ENCODE assay signal across 10 mouse cellular contexts in the genomic region with DNA sequence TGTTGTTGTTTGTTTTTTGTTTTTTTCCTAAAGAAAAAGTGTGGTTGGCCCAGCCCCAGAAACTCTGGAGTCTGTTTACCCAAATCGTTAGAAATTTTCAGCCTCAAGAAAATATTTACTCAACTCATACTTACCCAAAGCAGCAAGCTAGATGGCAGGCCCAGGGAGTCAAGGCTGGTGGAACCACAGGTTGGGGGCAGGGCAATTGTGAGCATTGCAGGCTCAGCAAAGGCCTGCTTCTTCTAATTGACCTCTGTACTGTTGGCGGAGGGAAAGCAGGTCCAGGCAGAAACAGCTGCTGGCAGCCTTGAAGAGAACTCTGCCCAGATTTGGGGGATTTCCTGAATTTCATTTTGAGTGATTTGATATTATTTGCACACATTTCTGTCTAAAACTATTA.
DNase-seq lines count a peak whose midpoint lies in the region; ATAC-seq and TF ChIP-seq lines count a peak whose summit lies in the region.
"Had no signal": no experiment of that assay in that cellular context is flagged by ENCODE, and none has a peak within 500 bp of the region (broad histone marks: within the 10 kb centered on the region; RNA-seq: fewer than 3 reads in every experiment).

No protein-coding gene starts in this region.

- no peak for TF ChIP-seq EP300 in CH12.LX (IDR thresholded peaks at IDR 0.05; ENCODE audit: low read length)

- H3K9ac ChIP-seq in heart, embryonic 11.5 days (ENCODE audit: low read depth, low read length): no peak overlapping the region
- no peak overlapping the region for H3K9ac ChIP-seq in CH12.LX (ENCODE audit: insufficient read depth, low read depth)
- H3K9ac ChIP-seq in kidney, embryonic 15.5 days: no peak overlapping the region
- no peak overlapping the region for H3K9ac ChIP-seq in lung, embryonic 14.5 days
- H3K9ac ChIP-seq in midbrain, embryonic 14.5 days (replicated peaks; ENCODE audit: low read length): no peak overlapping the region
- H3K9ac ChIP-seq: embryonic facial prominence, embryonic 15.5 days; midbrain, embryonic 15.5 days had no signal

- TF ChIP-seq CTCF in CH12.LX (conservative IDR thresholded peaks at IDR 0.05 in 1 of 2, IDR thresholded peaks at IDR 0.05 in 1 of 2; ENCODE audit: low read depth in 2 of 2, low read length in 2 of 2): no peak
- TF ChIP-seq CTCF in lung, embryonic 14.5 days (IDR thresholded peaks at IDR 0.05; ENCODE audit: low read depth): no peak

- peaks cover 5% of the 10 kb centered on the region; the same call in 1 of the 2 replicates for H3K4me1 ChIP-seq in heart, embryonic 11.5 days (ENCODE audit: control insufficient read depth, insufficient read depth, low read length)
- peaks cover 0 to 10% of the 10 kb centered on the region in 2 experiments; a peak in 2 of 4 replicates for H3K4me1 ChIP-seq in CH12.LX (ENCODE audit: control insufficient read depth in 1 of 2, insufficient read depth in 2 of 2)
- peaks cover 15% of the 10 kb centered on the region for H3K4me1 ChIP-seq in kidney, embryonic 15.5 days
- 0 out of 2 replicates have a peak, but pooled peaks cover 7% of the 10 kb centered on the region for H3K4me1 ChIP-seq in lung, embryonic 14.5 days (ENCODE audit: insufficient read depth)
- H3K4me1 ChIP-seq in midbrain, embryonic 14.5 days (ENCODE audit: control insufficient read depth, insufficient read depth, low read length): no peaks in the 10 kb centered on the region
- H3K4me1 ChIP-seq: embryonic facial prominence, embryonic 15.5 days; midbrain, embryonic 15.5 days had no signal

- TF ChIP-seq POLR2A in CH12.LX (IDR thresholded peaks at IDR 0.05; ENCODE audit: low read depth, low read length): no peak

- no peak overlapping the region for H3K4me2 ChIP-seq in heart, embryonic 11.5 days
- H3K4me2 ChIP-seq in CH12.LX (ENCODE audit: insufficient read depth, low read depth, poor library complexity, severe bottlenecking): no peak overlapping the region
- H3K4me2 ChIP-seq in kidney, embryonic 15.5 days: no peak overlapping the region
- no peak overlapping the region for H3K4me2 ChIP-seq in lung, embryonic 14.5 days
- no peak overlapping the region for H3K4me2 ChIP-seq in midbrain, embryonic 14.5 days (ENCODE audit: low read length)
- H3K4me2 ChIP-seq: embryonic facial prominence, embryonic 15.5 days; midbrain, embryonic 15.5 days had no signal

- dilution Hi-C loops in CH12.LX (cut with MboI; ENCODE audit: extremely low pct_ligation_motif_present, extremely low pct_unique_long_range_greater_than_20kb, low sequenced_read_pairs): no loop called here

- H3K27ac ChIP-seq in heart, embryonic 11.5 days (ENCODE audit: low read depth, low read length): no peak overlapping the region
- H3K27ac ChIP-seq in CH12.LX (ENCODE audit: insufficient read depth, low read depth): no peak overlapping the region
- H3K27ac ChIP-seq in kidney, embryonic 15.5 days: 0 out of 2 replicates have a peak overlapping the region, but pooled peaks have one; percentile 13
- no peak overlapping the region for H3K27ac ChIP-seq in lung, embryonic 14.5 days (ENCODE audit: low read depth)
- no peak overlapping the region for H3K27ac ChIP-seq in midbrain, embryonic 14.5 days (replicated peaks; ENCODE audit: low read depth, low read length)
- H3K27ac ChIP-seq: embryonic facial prominence, embryonic 15.5 days; midbrain, embryonic 15.5 days had no signal

- H3K36me3 ChIP-seq in heart, embryonic 11.5 days (ENCODE audit: control insufficient read depth, insufficient read depth, low read length): no peaks in the 10 kb centered on the region
- H3K36me3 ChIP-seq in CH12.LX (replicated peaks in 1 of 2; ENCODE audit: control insufficient read depth in 1 of 2, insufficient read depth in 1 of 2, low read length in 1 of 2): no peaks in the 10 kb centered on the region
- no peaks in the 10 kb centered on the region for H3K36me3 ChIP-seq in kidney, embryonic 15.5 days
- H3K36me3 ChIP-seq in lung, embryonic 14.5 days (ENCODE audit: insufficient read depth): no peaks in the 10 kb centered on the region
- H3K36me3 ChIP-seq in midbrain, embryonic 14.5 days (ENCODE audit: control insufficient read depth, insufficient read depth, low read length): no peaks in the 10 kb centered on the region
- H3K36me3 ChIP-seq: embryonic facial prominence, embryonic 15.5 days; midbrain, embryonic 15.5 days had no signal

- peak; percentile 91 for DNase-seq in heart, adult 11 months
- DNase-seq in CH12.LX (ENCODE audit: extremely low read depth): peak; percentile 21
- DNase-seq in lung, embryonic 14.5 days: peak; percentile 64
- no peak for DNase-seq in gastrocnemius, adult 18-20 months (ENCODE audit: low spot score)
- no peak for DNase-seq in midbrain, embryonic 14.5 days
- no peak for DNase-seq in cerebellum, adult 9-11 months

- in situ Hi-C loops in CH12.LX (cut with MboI; ENCODE audit: low pct_ligation_motif_present, low pct_unique_long_range_greater_than_20kb, low sequenced_read_pairs): loop anchor here (10.0 kb wide), 1 partner anchor 81 kb away; no protein-coding TSS in a partner anchor

- H3K9me3 ChIP-seq in heart, embryonic 11.5 days (replicated peaks; ENCODE audit: control insufficient read depth, low read length): no peaks in the 10 kb centered on the region
- H3K9me3 ChIP-seq in CH12.LX (replicated peaks; ENCODE audit: low read length): no peaks in the 10 kb centered on the region
- H3K9me3 ChIP-seq in kidney, embryonic 15.5 days (replicated peaks): no peaks in the 10 kb centered on the region
- no peaks in the 10 kb centered on the region for H3K9me3 ChIP-seq in lung, embryonic 14.5 days (ENCODE audit: low read depth, low read length)
- H3K9me3 ChIP-seq in midbrain, embryonic 14.5 days (ENCODE audit: control insufficient read depth, low read length): no peaks in the 10 kb centered on the region
- H3K9me3 ChIP-seq: embryonic facial prominence, embryonic 15.5 days; midbrain, embryonic 15.5 days had no signal

- no peaks in the 10 kb centered on the region for H3K79me2 ChIP-seq in CH12.LX (replicated peaks; ENCODE audit: control insufficient read depth, extremely low read depth, insufficient read depth, poor library complexity, severe bottlenecking)

- ATAC-seq in heart, embryonic 11.5 days (replicated peaks; ENCODE audit: insufficient number of reproducible peaks, low FRiP score, low TSS enrichment): no peak
- ATAC-seq in kidney, embryonic 15.5 days (replicated peaks; ENCODE audit: low FRiP score): 0 out of 2 replicates have a peak, but pooled peaks have one; percentile 44
- ATAC-seq in lung, embryonic 14.5 days (ENCODE audit: insufficient read depth): peak; percentile 63; the same call in 1 of the 2 replicates
- no peak for ATAC-seq in midbrain, embryonic 14.5 days (ENCODE audit: low FRiP score, low TSS enrichment)
- ATAC-seq: midbrain, embryonic 15.5 days had no signal

- H3K27me3 ChIP-seq in heart, embryonic 11.5 days (ENCODE audit: control insufficient read depth, insufficient read depth, low read length): no peaks in the 10 kb centered on the region
- H3K27me3 ChIP-seq in CH12.LX (replicated peaks): no peaks in the 10 kb centered on the region
- no peaks in the 10 kb centered on the region for H3K27me3 ChIP-seq in kidney, embryonic 15.5 days
- no peaks in the 10 kb centered on the region for H3K27me3 ChIP-seq in lung, embryonic 14.5 days (ENCODE audit: insufficient read depth, low read length)
- H3K27me3 ChIP-seq in midbrain, embryonic 14.5 days (ENCODE audit: control insufficient read depth, insufficient read depth, low read length): no peaks in the 10 kb centered on the region
- H3K27me3 ChIP-seq: embryonic facial prominence, embryonic 15.5 days had no signal

- WGBS in heart, embryonic 11.5 days (ENCODE audit: insufficient replicate concordance): 52% methylated on average over 2 of the region's 2 CpGs
- 61% methylated on average over 2 of the region's 2 CpGs for WGBS in kidney, embryonic 15.5 days
- WGBS in lung, embryonic 14.5 days: 24% methylated on average over 2 of the region's 2 CpGs
- 76% methylated on average over 2 of the region's 2 CpGs for WGBS in midbrain, embryonic 14.5 days

- H3K4me3 ChIP-seq in heart, embryonic 11.5 days (ENCODE audit: low read depth, low read length): no peak overlapping the region
- no peak overlapping the region for H3K4me3 ChIP-seq in CH12.LX (replicated peaks in 1 of 3; ENCODE audit: low read depth in 2 of 3, low read length in 2 of 3, poor library complexity in 1 of 3)
- no peak overlapping the region for H3K4me3 ChIP-seq in kidney, embryonic 15.5 days (replicated peaks)
- no peak overlapping the region for H3K4me3 ChIP-seq in lung, embryonic 14.5 days (ENCODE audit: low read depth, low read length)
- no peak overlapping the region for H3K4me3 ChIP-seq in midbrain, embryonic 14.5 days (replicated peaks; ENCODE audit: low read depth, low read length)
- H3K4me3 ChIP-seq: embryonic facial prominence, embryonic 15.5 days; midbrain, embryonic 15.5 days had no signal

- TF ChIP-seq RAD21 in CH12.LX (IDR thresholded peaks at IDR 0.05; ENCODE audit: low read depth, low read length): no peak

TF ChIP-seq in CH12.LX, 34 proteins besides CTCF, POLR2A, EP300 and RAD21:
- TF ChIP-seq MEF2A (IDR thresholded peaks at IDR 0.05; ENCODE audit: borderline replicate concordance, low read depth, low read length): no peak
- TF ChIP-seq MAFK (IDR thresholded peaks at IDR 0.05; ENCODE audit: insufficient replicate concordance, low read length): 0 out of 2 replicates have a peak, but pooled peaks have one; percentile 24
- 0 out of 2 replicates have a peak, but pooled peaks have one; percentile 30 for TF ChIP-seq CHD2 (IDR thresholded peaks at IDR 0.05; ENCODE audit: low read length)

Comparison
In these comparisons a context has a peak if more than half of its experiments do, and no peak if none do; other contexts are left out.
1. DNase-seq: peak in heart, adult 11 months (single experiment), CH12.LX (single experiment) and lung, embryonic 14.5 days (single experiment); none in gastrocnemius, adult 18-20 months (single experiment), midbrain, embryonic 14.5 days (single experiment) and cerebellum, adult 9-11 months (single experiment).
2. ATAC-seq: peak in kidney, embryonic 15.5 days (single experiment) and lung, embryonic 14.5 days (single experiment); none in heart, embryonic 11.5 days (single experiment) and midbrain, embryonic 14.5 days (single experiment).